Mouse (Mus musculus): ENCODE data around the gene Stam. TPM values are rescaled to one million over a fixed set of nuclear protein-coding genes. Genes with fewer than 3 reads are reported as not detected.
A peak's percentile ranks its signal among the peaks of the same experiment; 100 is the strongest.

Stam gene
- polyA plus RNA-seq, 1 experiment from 2014 or later = 75.5 TPM

DNA sequence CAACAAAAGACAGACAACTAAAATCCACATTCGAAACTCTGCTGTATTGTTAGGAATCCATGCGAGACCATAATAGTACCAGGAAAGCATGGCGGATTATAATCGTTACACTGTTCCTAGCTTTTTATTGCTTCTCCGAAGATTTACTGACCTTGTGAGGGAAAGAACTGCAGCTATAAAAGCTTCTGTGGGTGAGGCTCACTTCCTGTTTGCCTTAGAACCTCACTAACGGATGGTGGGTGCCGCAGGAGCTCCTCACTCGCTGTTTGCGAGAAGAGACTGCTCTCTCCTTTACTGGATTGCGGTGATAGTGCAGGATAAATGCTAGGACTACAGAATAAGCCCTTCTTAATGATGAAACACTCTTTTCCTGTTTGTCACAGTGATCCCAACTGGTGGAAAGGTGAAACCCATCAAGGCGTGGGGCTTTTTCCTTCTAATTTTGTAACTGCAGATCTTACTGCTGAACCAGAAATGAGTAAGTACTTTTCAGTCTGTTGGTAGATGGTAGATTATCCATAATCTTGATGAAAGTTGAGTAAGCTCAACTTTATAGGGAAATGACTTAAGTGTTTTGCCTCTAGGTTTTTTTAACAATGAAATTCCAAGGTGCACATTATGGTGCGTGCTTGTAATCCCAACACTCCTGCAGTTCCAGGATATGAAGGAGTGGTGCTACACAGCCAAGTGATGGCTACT lies 56.9 kb downstream of the Stam start:
- no peak for ATAC-seq (ENCODE audit: borderline replicate concordance, extremely low read depth, low FRiP score, low TSS enrichment)
- H3K4me1 ChIP-seq = no peaks in the 10 kb centered on the region
- H3K9ac ChIP-seq = no peak overlapping the region
- H3K4me2 ChIP-seq = no peak overlapping the region
- H3K9me3 ChIP-seq = no peaks in the 10 kb centered on the region
- 81% methylated on average over 12 of the region's 12 CpGs for WGBS
- H3K36me3 ChIP-seq = peaks cover 23% of the 10 kb centered on the region; the same call in 1 of the 2 replicates
- no peak overlapping the region for H3K4me3 ChIP-seq
- no peak overlapping the region for H3K27ac ChIP-seq
- H3K27me3 ChIP-seq = no peaks in the 10 kb centered on the region

DNA sequence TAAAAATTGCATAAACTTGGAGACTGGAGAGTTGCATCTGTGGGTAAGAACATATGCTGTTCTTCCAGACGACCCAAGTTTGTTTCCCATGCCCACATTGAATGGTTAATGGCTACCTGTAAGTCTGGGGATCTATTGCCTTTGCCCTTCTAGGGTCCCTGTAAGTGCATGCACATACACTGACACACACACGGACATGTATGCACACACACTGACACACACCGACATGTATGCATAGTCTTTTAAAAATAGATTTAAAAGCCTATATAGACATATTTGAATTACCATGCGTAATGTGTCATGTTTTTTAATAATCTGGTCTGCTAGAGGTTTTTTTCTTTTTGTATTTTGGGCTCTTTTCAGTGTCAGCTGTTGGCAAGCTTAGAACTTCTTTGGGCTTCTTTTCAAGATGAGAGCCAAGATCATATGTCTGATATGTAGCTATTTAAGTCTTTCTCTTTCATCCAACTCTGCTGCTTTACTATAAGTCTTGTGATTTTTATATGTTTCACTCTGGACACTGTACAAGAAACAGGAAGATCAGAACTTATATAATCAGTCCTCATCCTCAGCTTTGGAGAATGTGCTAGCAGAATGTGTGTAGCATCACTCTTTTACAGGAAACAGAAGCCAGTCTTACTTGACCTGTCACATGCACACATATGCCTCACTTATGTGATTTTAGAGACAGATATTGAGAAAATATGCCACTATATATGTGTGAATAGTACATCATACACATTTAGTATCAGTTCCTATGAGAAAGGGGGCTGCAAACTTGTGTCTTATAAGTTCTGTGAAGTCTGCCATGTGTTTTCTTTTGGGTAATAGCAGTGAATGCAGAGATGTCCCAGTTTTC lies 58.8 kb downstream of the Stam start:
- ATAC-seq (ENCODE audit: borderline replicate concordance, extremely low read depth, low FRiP score, low TSS enrichment) = no peak
- WGBS = 89% methylated on average over 4 of the region's 4 CpGs
- H3K36me3 ChIP-seq = peaks cover 23% of the 10 kb centered on the region; the same call in 1 of the 2 replicates
- no peaks in the 10 kb centered on the region for H3K9me3 ChIP-seq
- H3K4me2 ChIP-seq = no peak overlapping the region
- no peaks in the 10 kb centered on the region for H3K4me1 ChIP-seq
- H3K4me3 ChIP-seq = no peak overlapping the region
- no peak overlapping the region for H3K9ac ChIP-seq
- no peak overlapping the region for H3K27ac ChIP-seq
- no peaks in the 10 kb centered on the region for H3K27me3 ChIP-seq

DNA sequence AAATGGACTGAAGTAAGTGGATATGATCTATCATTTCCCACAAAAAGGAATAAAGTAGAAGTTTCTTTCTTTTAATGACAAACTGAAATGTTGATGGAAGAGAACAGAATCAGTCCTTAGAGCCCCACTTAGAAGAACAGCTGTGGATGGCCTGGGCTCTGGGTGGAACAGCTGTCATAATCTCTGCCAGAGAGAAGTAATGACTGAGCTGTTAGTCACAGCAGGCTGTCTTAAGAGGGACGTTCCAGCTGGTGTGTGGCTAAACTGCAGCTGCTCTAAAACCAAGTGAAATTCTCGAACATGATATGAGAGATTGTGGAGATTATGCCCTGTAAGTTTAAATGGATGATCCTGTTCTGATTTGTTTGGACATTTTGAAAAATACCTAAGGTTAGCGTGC lies 63.0 kb downstream of the Stam start:
- Histone ChIP-seq H3K4me1 (no peaks in the 10 kb centered on the region), H3K27me3 (no peaks in the 10 kb centered on the region), H3K27ac (no peak overlapping the region), H3K4me2 (no peak overlapping the region), H3K9me3 (no peaks in the 10 kb centered on the region), H3K36me3 (peaks cover 29% of the 10 kb centered on the region), H3K9ac (no peak overlapping the region), H3K4me3 (no peak overlapping the region)
- no peak for ATAC-seq (ENCODE audit: borderline replicate concordance, extremely low read depth, low FRiP score, low TSS enrichment)
- 52% methylated on average over 3 of the region's 3 CpGs for WGBS

DNA sequence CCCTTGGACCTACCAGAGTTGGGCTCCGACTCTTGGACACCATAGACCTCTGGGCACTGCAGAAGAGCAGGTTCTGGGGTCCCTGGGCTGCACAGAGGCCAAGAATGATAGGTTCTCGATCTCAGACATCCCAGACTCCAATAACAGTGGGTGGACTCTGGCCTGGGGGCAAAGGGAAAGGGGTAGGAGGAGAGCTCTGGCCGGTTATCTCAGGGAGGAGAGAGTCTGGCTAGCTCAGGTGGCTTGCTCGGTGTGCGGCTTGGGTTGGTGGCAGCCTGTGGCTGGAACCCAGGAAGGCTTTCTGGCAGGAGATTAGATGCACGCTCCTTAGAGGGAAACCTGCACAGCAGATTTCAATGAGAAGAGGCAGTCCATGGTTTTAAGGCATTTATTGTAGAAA lies 65.7 kb downstream of the Stam start:
- Histone ChIP-seq H3K27ac (no peak overlapping the region), H3K4me3 (no peak overlapping the region), H3K9me3 (no peaks in the 10 kb centered on the region), H3K36me3 (peaks cover 41% of the 10 kb centered on the region), H3K9ac (no peak overlapping the region), H3K4me2 (no peak overlapping the region), H3K4me1 (no peaks in the 10 kb centered on the region), H3K27me3 (no peaks in the 10 kb centered on the region)
- no peak for ATAC-seq (ENCODE audit: borderline replicate concordance, extremely low read depth, low FRiP score, low TSS enrichment)
- 76% methylated on average over 6 of the region's 6 CpGs for WGBS

DNA sequence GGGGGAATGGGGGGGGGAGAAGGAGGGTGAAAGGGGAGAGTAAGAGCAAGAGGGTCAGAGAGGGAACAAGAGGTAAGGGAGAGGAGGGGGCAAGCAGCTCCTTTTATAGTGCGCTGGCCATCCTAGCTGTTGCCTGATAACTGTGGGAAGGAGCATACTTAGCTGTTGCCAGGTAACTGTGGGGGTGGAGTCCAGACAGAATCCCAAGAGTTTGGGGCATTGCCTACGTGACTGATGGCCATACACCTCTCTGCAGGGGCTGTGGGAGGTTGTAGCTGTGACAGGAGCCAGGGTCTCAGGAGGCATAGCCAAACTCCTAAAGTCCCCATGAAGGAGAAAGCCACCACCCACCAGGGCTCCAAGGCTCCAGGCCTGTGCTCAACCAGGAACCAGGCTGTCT lies 66.1 kb downstream of the Stam start:
- Histone ChIP-seq H3K27me3 (no peaks in the 10 kb centered on the region), H3K4me1 (no peaks in the 10 kb centered on the region), H3K4me3 (no peak overlapping the region), H3K36me3 (peaks cover 46% of the 10 kb centered on the region), H3K9ac (no peak overlapping the region), H3K9me3 (no peaks in the 10 kb centered on the region), H3K4me2 (no peak overlapping the region), H3K27ac (no peak overlapping the region)
- ATAC-seq (ENCODE audit: borderline replicate concordance, extremely low read depth, low FRiP score, low TSS enrichment) = no peak
- 61% methylated on average over 2 of the region's 2 CpGs for WGBS

DNA sequence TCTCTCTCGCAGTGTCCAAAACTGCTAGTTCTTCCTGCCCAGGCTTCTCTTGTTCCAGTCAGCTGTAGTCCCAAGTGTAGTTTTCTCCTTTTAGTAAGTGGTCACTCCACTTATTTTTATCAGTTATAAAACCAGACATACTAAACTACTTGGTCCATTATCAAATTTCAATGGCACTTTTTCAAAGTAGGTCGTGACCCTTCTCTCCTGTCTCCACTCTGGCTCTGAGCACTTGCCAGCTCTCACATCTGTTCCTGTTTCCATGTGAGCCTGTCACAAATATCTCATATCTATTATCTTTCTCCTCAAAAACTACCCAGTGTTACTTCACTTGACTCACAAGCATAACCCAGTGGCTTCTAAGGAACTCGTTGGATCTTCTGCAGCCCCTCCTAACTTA lies 71.4 kb downstream of the Stam start:
- Histone ChIP-seq H3K9me3 (no peaks in the 10 kb centered on the region), H3K27me3 (no peaks in the 10 kb centered on the region), H3K4me1 (no peaks in the 10 kb centered on the region), H3K36me3 (peaks cover 45% of the 10 kb centered on the region), H3K4me3 (no peak overlapping the region), H3K4me2 (no peak overlapping the region), H3K27ac (no peak overlapping the region), H3K9ac (no peak overlapping the region)
- ATAC-seq (ENCODE audit: borderline replicate concordance, extremely low read depth, low FRiP score, low TSS enrichment) = no peak
- WGBS = 61% methylated on average over 3 of the region's 3 CpGs

DNA sequence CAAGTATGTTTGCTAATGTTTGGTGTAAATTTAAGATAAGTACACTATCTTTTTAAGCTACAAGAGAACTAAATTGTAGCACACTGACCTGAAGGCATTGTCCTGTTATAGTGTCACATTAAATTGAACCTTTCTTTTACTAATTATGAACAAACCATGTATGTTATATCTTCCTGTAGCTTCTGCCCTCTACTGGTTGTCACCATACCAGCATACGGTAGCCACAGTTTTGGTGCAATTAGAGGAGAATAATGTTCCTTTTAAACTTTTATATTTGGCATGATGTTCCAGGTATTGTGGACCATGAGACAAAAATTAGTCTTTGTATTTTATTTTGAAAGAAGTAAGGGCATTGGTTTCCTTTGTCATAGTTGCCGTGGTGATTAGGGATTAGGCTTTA lies 73.0 kb downstream of the Stam start:
- Histone ChIP-seq H3K4me3 (no peak overlapping the region), H3K36me3 (peaks cover 40% of the 10 kb centered on the region), H3K9me3 (no peaks in the 10 kb centered on the region), H3K27me3 (no peaks in the 10 kb centered on the region), H3K9ac (no peak overlapping the region), H3K27ac (no peak overlapping the region), H3K4me1 (no peaks in the 10 kb centered on the region), H3K4me2 (no peak overlapping the region)
- no peak for ATAC-seq (ENCODE audit: borderline replicate concordance, extremely low read depth, low FRiP score, low TSS enrichment)
- WGBS = 90% methylated on average over 2 of the region's 2 CpGs

DNA sequence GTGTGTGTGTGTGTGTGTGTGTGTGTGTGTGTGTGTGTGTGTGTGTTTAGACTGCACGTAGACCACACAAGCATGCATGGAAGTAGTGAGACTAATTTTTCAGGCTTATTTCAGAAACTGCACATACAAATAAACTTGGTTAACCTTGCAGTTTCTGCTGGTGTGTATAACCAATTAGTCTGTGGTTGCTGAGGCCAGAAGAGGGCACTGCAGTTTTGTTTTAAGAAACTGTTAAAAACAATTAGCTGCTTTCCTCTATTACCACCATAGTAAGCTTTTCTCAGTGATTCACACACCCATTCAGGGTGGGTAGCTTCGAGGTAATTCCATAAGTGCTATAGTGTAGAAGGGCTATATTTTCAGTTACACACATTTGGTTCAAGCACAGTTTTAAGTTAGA lies 76.9 kb downstream of the Stam start:
- H3K36me3 ChIP-seq = peaks cover 17% of the 10 kb centered on the region
- H3K4me1 ChIP-seq = no peaks in the 10 kb centered on the region
- no peak overlapping the region for H3K9ac ChIP-seq
- no peak for ATAC-seq (ENCODE audit: borderline replicate concordance, extremely low read depth, low FRiP score, low TSS enrichment)
- H3K4me3 ChIP-seq = no peak overlapping the region
- H3K4me2 ChIP-seq = no peak overlapping the region
- H3K27ac ChIP-seq = no peak overlapping the region
- no peaks in the 10 kb centered on the region for H3K9me3 ChIP-seq
- 86% methylated on average over 2 of the region's 2 CpGs for WGBS
- H3K27me3 ChIP-seq = no peaks in the 10 kb centered on the region

DNA sequence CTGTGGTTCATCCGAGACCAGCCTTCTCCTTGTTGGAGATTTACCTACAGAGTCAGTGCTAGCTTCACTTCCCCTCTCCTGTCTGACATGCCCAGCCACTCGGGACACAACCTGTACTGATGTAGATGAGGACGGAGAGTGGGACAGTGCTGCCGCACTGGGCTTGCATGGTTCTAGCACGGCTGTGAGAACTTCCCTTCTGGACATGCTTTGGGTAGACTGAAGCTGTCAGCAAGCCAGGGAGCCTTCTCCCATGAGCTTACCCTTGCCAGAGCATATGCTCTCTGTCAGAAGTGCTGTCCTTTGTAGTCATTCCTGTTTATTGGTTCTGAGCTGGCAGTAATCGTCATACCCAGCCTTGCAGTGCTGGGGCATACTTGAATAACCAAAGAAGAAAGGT lies 78.0 kb downstream of the Stam start:
- no peaks in the 10 kb centered on the region for H3K9me3 ChIP-seq
- ATAC-seq (ENCODE audit: borderline replicate concordance, extremely low read depth, low FRiP score, low TSS enrichment) = no peak
- 90% methylated on average over 6 of the region's 6 CpGs for WGBS

DNA sequence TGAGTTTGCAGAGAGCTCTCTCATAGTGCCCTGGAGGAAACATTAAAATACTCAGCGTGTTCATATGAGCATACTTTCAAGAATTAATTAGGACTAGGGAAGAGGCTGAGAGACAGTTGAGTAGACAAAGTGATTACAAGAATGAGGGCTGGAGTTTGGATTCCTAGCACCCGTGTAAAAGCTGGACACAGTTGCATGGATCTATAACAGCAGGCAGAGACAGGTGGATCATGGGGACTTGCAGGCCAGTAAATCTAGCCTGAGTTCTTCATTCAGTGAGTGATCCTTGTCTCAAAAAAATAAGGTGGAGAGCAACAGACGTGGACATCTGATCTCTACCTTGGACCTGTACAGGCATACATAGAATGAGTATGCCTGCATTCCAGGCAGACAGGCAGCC lies 85.1 kb downstream of the Stam start:
- WGBS = 81% methylated on average over 3 of the region's 3 CpGs
- ATAC-seq (ENCODE audit: borderline replicate concordance, extremely low read depth, low FRiP score, low TSS enrichment) = no peak
- Histone ChIP-seq H3K4me2 (no peak overlapping the region), H3K9ac (no peak overlapping the region), H3K36me3 (peaks cover 4% of the 10 kb centered on the region), H3K4me1 (no peaks in the 10 kb centered on the region), H3K27me3 (no peaks in the 10 kb centered on the region), H3K4me3 (no peak overlapping the region), H3K9me3 (no peaks in the 10 kb centered on the region), H3K27ac (no peak overlapping the region)

More for the DNA sequence above, 78.0 kb downstream of the Stam start:
- Histone ChIP-seq H3K4me2 (no peak overlapping the region), H3K9ac (no peak overlapping the region), H3K27ac (no peak overlapping the region), H3K36me3 (peaks cover 10% of the 10 kb centered on the region), H3K27me3 (no peaks in the 10 kb centered on the region), H3K4me1 (no peaks in the 10 kb centered on the region), H3K4me3 (no peak overlapping the region)

DNA sequence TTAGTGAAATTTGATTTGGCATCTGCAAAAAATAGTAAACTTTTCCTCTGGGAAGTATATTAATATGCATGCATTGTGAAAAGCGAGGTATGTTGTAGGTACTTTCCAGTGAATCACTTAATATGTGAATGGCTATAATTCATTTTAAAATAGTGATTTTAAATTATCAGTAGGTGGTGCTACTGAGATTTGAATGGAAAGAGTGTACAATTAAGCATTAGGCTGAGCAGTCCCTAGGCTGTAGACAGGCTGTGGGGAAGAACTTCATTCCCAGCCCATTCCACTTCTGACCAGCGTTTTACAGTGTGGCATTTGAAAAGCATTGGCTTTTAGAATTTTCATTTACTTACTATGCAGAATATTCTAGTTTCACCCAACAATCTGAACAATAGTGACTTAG lies 85.9 kb downstream of the Stam start:
- H3K9me3 ChIP-seq = no peaks in the 10 kb centered on the region
- 64% methylated on average over 2 of the region's 2 CpGs for WGBS
- H3K4me3 ChIP-seq = no peak overlapping the region
- no peak for ATAC-seq (ENCODE audit: borderline replicate concordance, extremely low read depth, low FRiP score, low TSS enrichment)
- H3K27ac ChIP-seq = no peak overlapping the region
- no peaks in the 10 kb centered on the region for H3K27me3 ChIP-seq
- H3K9ac ChIP-seq = no peak overlapping the region
- H3K4me1 ChIP-seq = no peaks in the 10 kb centered on the region
- H3K36me3 ChIP-seq = peaks cover 4% of the 10 kb centered on the region
- H3K4me2 ChIP-seq = no peak overlapping the region

DNA sequence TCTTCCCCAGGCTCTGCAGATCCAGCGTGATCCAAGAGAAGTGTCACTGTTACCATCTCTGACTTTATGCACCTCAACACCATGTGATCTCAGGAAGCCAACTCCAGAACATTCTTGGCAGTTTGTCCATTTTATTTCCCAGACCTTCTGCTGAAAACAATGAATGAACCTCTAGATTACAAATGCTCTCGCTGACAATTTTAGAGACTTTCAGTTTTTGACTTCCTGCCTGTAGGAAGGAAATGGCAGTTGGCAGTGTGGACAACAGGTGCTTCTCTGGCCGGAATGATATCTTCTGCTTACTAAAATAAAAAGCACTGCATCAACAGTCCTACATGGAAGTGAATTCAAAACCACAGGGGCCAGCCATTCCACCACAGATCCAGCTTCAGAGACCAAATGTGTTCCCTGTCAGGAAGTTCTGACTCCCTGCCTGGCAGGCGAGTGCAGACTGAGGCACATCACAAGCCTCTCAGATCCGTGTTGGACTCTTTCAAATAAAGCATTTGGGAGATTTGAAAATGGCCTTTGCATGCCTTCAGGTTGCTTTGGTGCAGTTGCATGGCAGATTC lies 90.6 kb downstream of the Stam start:
- Histone ChIP-seq H3K4me3 (no peak overlapping the region), H3K36me3 (no peaks in the 10 kb centered on the region), H3K27me3 (no peaks in the 10 kb centered on the region), H3K4me1 (no peaks in the 10 kb centered on the region), H3K4me2 (no peak overlapping the region), H3K9ac (no peak overlapping the region), H3K9me3 (no peaks in the 10 kb centered on the region), H3K27ac (peak overlapping the region; percentile 32; the same call in 1 of the 2 replicates)
- 65% methylated on average over 5 of the region's 5 CpGs for WGBS
- no peak for ATAC-seq (ENCODE audit: borderline replicate concordance, extremely low read depth, low FRiP score, low TSS enrichment)

All from lung, embryonic 15.5 days (tissue).